26 mouse cellular contexts compared by ENCODE assay signal in the genomic region with DNA sequence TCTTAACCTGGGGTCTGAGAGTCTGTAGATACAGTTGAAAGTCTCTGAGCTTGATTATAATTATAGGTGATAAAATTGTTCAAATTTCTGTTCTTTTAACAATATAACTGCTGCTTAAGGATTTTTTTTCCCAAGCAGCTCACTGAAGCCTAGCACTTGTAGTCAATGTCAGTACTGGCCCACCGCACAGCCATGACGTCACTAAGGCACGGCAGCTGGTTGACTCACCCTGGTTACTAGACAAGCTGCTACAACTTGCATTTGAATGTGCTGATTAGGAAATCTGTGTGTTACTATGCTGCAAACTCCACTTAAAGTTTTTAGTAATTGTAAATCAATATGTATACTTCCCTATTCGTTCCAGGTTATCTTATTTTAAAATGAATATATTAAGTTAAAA. TPM values are rescaled to one million over a fixed set of nuclear protein-coding genes. Genes with fewer than 3 reads are reported as not detected.
DNase-seq lines count a peak whose midpoint lies in the region; ATAC-seq and TF ChIP-seq lines count a peak whose summit lies in the region.
"Had no signal": no experiment of that assay in that cellular context is flagged by ENCODE, and none has a peak within 500 bp of the region (broad histone marks: within the 10 kb centered on the region; RNA-seq: fewer than 3 reads in every experiment).

No protein-coding gene starts in this region.

- no peak overlapping the region for H3K27ac ChIP-seq in limb, embryonic 11.5 days (replicated peaks; ENCODE audit: low read depth, low read length)
- H3K27ac ChIP-seq in limb, embryonic 10.5 days: no peak overlapping the region
- H3K27ac ChIP-seq in thymus, adult 2 months (ENCODE audit: control insufficient read depth, insufficient read depth, low read length): peak overlapping the region; percentile 95
- no peak overlapping the region for H3K27ac ChIP-seq in forebrain, postnatal 0 days (ENCODE audit: low read depth, low read length)
- H3K27ac ChIP-seq: forebrain, embryonic 12.5 days; hindbrain, postnatal 0 days; limb, embryonic 13.5 days; liver, embryonic 14.5 days; neural tube, embryonic 12.5 days had no signal

- TF ChIP-seq CTCF in thymus, adult 2 months (IDR thresholded peaks at IDR 0.05; ENCODE audit: borderline replicate concordance, control insufficient read depth, extremely low read depth, insufficient read depth, low read length, poor library complexity): no peak
- TF ChIP-seq CTCF in forebrain, postnatal 0 days (IDR thresholded peaks at IDR 0.05; ENCODE audit: low read depth): no peak

- peak; percentile 4 for DNase-seq in heart, adult 11 months
- no peak for DNase-seq in heart, postnatal 14 days
- peak; percentile 12 for DNase-seq in limb, embryonic 11.5 days (ENCODE audit: low spot score)
- DNase-seq in limb, embryonic 10.5 days (ENCODE audit: low spot score): no peak
- DNase-seq in thymus, adult 2 months: no peak
- no peak for DNase-seq in thymus, postnatal 0 days (ENCODE audit: low spot score)
- DNase-seq in NIH3T3 (ENCODE audit: low read depth): peak; percentile 62
- DNase-seq in forebrain, postnatal 0 days: no peak
- DNase-seq: adrenal gland, adult 2 months; adrenal gland, postnatal 36 days; cerebellum, adult 2 months; gastrocnemius, postnatal 10 days; kidney, adult 9 months; kidney, postnatal 10 days; lung, embryonic 14.5 days; lung, postnatal 14 days had no signal

- peaks cover 5% of the 10 kb centered on the region; the same call in 1 of the 2 replicates for H3K4me1 ChIP-seq in limb, embryonic 11.5 days (ENCODE audit: control insufficient read depth, insufficient read depth, low read length)
- peaks cover 20% of the 10 kb centered on the region for H3K4me1 ChIP-seq in limb, embryonic 10.5 days
- H3K4me1 ChIP-seq in thymus, adult 2 months (replicated peaks; ENCODE audit: control insufficient read depth, insufficient read depth, low read length): peaks cover 17% of the 10 kb centered on the region
- no peaks in the 10 kb centered on the region for H3K4me1 ChIP-seq in forebrain, postnatal 0 days (ENCODE audit: insufficient read depth)

- H3K27me3 ChIP-seq in limb, embryonic 11.5 days (ENCODE audit: control insufficient read depth, insufficient read depth, low read length): no peaks in the 10 kb centered on the region
- 0 out of 2 replicates have a peak, but pooled peaks cover 12% of the 10 kb centered on the region for H3K27me3 ChIP-seq in limb, embryonic 10.5 days (ENCODE audit: low read depth, poor library complexity, severe bottlenecking)
- no peaks in the 10 kb centered on the region for H3K27me3 ChIP-seq in thymus, adult 2 months (ENCODE audit: control insufficient read depth, insufficient read depth, low read length)
- H3K27me3 ChIP-seq in forebrain, postnatal 0 days (ENCODE audit: insufficient read depth, low read length): no peaks in the 10 kb centered on the region
- H3K27me3 ChIP-seq: neural tube, embryonic 12.5 days had no signal

- TF ChIP-seq POLR2A in thymus, adult 2 months (IDR thresholded peaks at IDR 0.05; ENCODE audit: control insufficient read depth, extremely low read depth, insufficient read depth, low read length, poor library complexity): no peak

- 89% methylated on average over 4 of the region's 4 CpGs for WGBS in limb, embryonic 11.5 days
- WGBS in limb, embryonic 10.5 days: 89% methylated on average over 4 of the region's 4 CpGs
- 88% methylated on average over 4 of the region's 4 CpGs for WGBS in thymus, adult 2 months
- 62% methylated on average over 4 of the region's 4 CpGs for WGBS in forebrain, postnatal 0 days

- no peak overlapping the region for H3K4me3 ChIP-seq in limb, embryonic 11.5 days (ENCODE audit: low read depth, low read length)
- H3K4me3 ChIP-seq in limb, embryonic 10.5 days: no peak overlapping the region
- H3K4me3 ChIP-seq in thymus, adult 2 months (ENCODE audit: control insufficient read depth, insufficient read depth, low read length): no peak overlapping the region
- no peak overlapping the region for H3K4me3 ChIP-seq in forebrain, postnatal 0 days (ENCODE audit: low read depth, low read length)
- H3K4me3 ChIP-seq: erythroblast, embryonic 14.5 days; forebrain, embryonic 12.5 days; limb, embryonic 13.5 days; myocyte; neural tube, embryonic 12.5 days had no signal

- no peak for ATAC-seq in limb, embryonic 11.5 days (ENCODE audit: insufficient number of reproducible peaks, low FRiP score, low TSS enrichment, low read depth)
- ATAC-seq in forebrain, postnatal 0 days: no peak
- ATAC-seq: activated CD4-positive, CD25-positive, alpha-beta regulatory T cell, adult 4 months; hindbrain, postnatal 0 days; intestine, postnatal 0 days; midbrain, embryonic 16.5 days had no signal

- no peak overlapping the region for H3K9ac ChIP-seq in limb, embryonic 11.5 days (ENCODE audit: low read length)
- no peak overlapping the region for H3K9ac ChIP-seq in forebrain, postnatal 0 days
- H3K9ac ChIP-seq: forebrain, embryonic 12.5 days; limb, embryonic 13.5 days; liver, embryonic 14.5 days; lung, embryonic 14.5 days; neural tube, embryonic 12.5 days had no signal

- no peaks in the 10 kb centered on the region for H3K9me3 ChIP-seq in limb, embryonic 11.5 days (ENCODE audit: control insufficient read depth, low read length)
- no peaks in the 10 kb centered on the region for H3K9me3 ChIP-seq in limb, embryonic 10.5 days (replicated peaks)
- H3K9me3 ChIP-seq in forebrain, postnatal 0 days (ENCODE audit: low read length): no peaks in the 10 kb centered on the region
- H3K9me3 ChIP-seq: forebrain, embryonic 12.5 days; limb, embryonic 13.5 days; neural tube, embryonic 12.5 days had no signal

- no peaks in the 10 kb centered on the region for H3K36me3 ChIP-seq in limb, embryonic 11.5 days (ENCODE audit: control insufficient read depth, insufficient read depth, low read length)
- H3K36me3 ChIP-seq in limb, embryonic 10.5 days: no peaks in the 10 kb centered on the region
- no peaks in the 10 kb centered on the region for H3K36me3 ChIP-seq in thymus, adult 2 months (ENCODE audit: control insufficient read depth, insufficient read depth, low read length)
- no peaks in the 10 kb centered on the region for H3K36me3 ChIP-seq in forebrain, postnatal 0 days (ENCODE audit: insufficient read depth)
- H3K36me3 ChIP-seq: forebrain, embryonic 12.5 days; limb, embryonic 13.5 days; neural tube, embryonic 12.5 days had no signal

- H3K4me2 ChIP-seq in limb, embryonic 11.5 days (ENCODE audit: low read depth, severe bottlenecking): no peak overlapping the region
- H3K4me2 ChIP-seq in forebrain, postnatal 0 days (ENCODE audit: low read depth): no peak overlapping the region
- H3K4me2 ChIP-seq: forebrain, embryonic 12.5 days; lung, embryonic 14.5 days; neural tube, embryonic 12.5 days had no signal

- intact Hi-C loops in heart, postnatal 14 days (cut with DNase I): loop anchor here (5.0 kb wide), 1 partner anchor 1037 kb away; a partner anchor contains a TSS

RNA-seq across cellular contexts. Expression of a gene that starts 4.6 kb away (rescaled TPM):
- 1 to 10 TPM; 9.4 to 9.7 TPM for total RNA-seq in heart, postnatal 14 days (2021)
- 1.8 and 2.3 TPM in 2 replicates for polyA plus RNA-seq in limb, embryonic 11.5 days (2014; fragmentation: Nextera tagmentation; extraction: Ambion mirVana)
- 1.2 and 1.7 TPM in 2 replicates for polyA plus RNA-seq in limb, embryonic 10.5 days (2016; fragmentation: Nextera tagmentation; extraction: Ambion mirVana)
- 2.5 and 3.3 TPM in 2 replicates for polyA plus RNA-seq in thymus, adult 2 months (2012; rRNA removed)
- polyA plus RNA-seq in thymus, postnatal 0 days (2015; fragmentation: Nextera tagmentation; extraction: Ambion mirVana): 2.1 and 2.8 TPM in 2 replicates
- total RNA-seq in forebrain, postnatal 0 days (2014; rRNA removed): 2.6 and 3.7 TPM in 2 replicates
- polyA plus RNA-seq in forebrain, postnatal 0 days (2015; fragmentation: Nextera tagmentation; extraction: Ambion mirVana): 1.2 and 2.5 TPM in 2 replicates
- polyA plus RNA-seq: activated CD4-positive, CD25-positive, alpha-beta regulatory T cell, adult 4 months; erythroblast, embryonic 14.5 days had no signal

Comparison
In these comparisons a context has a peak if more than half of its experiments do, and no peak if none do; other contexts are left out.
1. DNase-seq: peak in heart, adult 11 months (single experiment), limb, embryonic 11.5 days (single experiment) and NIH3T3 (single experiment); none in heart, postnatal 14 days (0 of 2), limb, embryonic 10.5 days (single experiment), thymus, adult 2 months (single experiment), thymus, postnatal 0 days (single experiment) and forebrain, postnatal 0 days (single experiment).